8 mouse cellular contexts compared by ENCODE assay signal in the genomic region with DNA sequence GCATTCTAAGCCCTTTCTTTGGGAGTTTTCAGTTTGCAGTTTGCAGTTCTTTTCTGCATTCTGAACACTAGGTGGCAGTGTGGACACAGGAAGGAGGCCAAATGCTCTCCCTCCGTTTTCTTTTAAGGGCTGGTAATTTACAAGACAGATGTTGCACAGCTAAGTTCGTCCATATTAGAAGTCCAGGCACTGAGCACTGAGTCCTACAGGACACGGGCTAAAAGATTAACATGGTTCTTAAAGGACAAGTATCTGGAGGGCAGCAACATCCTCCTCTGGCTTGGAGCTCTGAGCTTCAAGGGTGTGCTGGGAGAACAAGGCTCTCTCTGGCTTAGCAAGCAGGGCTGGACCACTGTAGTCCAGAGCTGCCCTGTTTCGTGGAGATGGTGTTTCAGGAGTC.
DNase-seq lines count a peak whose midpoint lies in the region; ATAC-seq and TF ChIP-seq lines count a peak whose summit lies in the region.

No protein-coding gene starts in this region.

- no peak overlapping the region for H3K9ac ChIP-seq in forebrain, embryonic 16.5 days (replicated peaks; ENCODE audit: low read depth, low read length)
- no peak overlapping the region for H3K9ac ChIP-seq in hindbrain, embryonic 14.5 days
- H3K9ac ChIP-seq in limb, embryonic 14.5 days (ENCODE audit: low read depth, low read length, severe bottlenecking) = no peak overlapping the region

- H3K9me3 ChIP-seq in forebrain, embryonic 16.5 days (ENCODE audit: control insufficient read depth, low read length) = no peaks in the 10 kb centered on the region
- no peaks in the 10 kb centered on the region for H3K9me3 ChIP-seq in hindbrain, embryonic 14.5 days (ENCODE audit: control insufficient read depth, low read length)
- H3K9me3 ChIP-seq in limb, embryonic 14.5 days (ENCODE audit: control insufficient read depth, low read length) = no peaks in the 10 kb centered on the region

- H3K36me3 ChIP-seq in testis, adult 2 months (ENCODE audit: control insufficient read depth, insufficient read depth, low read length) = no peaks in the 10 kb centered on the region
- H3K36me3 ChIP-seq in forebrain, embryonic 16.5 days (ENCODE audit: control insufficient read depth, insufficient read depth) = no peaks in the 10 kb centered on the region
- no peaks in the 10 kb centered on the region for H3K36me3 ChIP-seq in hindbrain, embryonic 14.5 days (replicated peaks; ENCODE audit: control insufficient read depth, insufficient read depth)
- H3K36me3 ChIP-seq in limb, embryonic 14.5 days (ENCODE audit: control insufficient read depth, insufficient read depth, low read length) = no peaks in the 10 kb centered on the region

- H3K4me3 ChIP-seq in testis, adult 2 months (ENCODE audit: control insufficient read depth, low read depth, low read length) = peak overlapping the region; percentile 40
- no peak overlapping the region for H3K4me3 ChIP-seq in forebrain, embryonic 16.5 days (replicated peaks; ENCODE audit: low read length)
- H3K4me3 ChIP-seq in hindbrain, embryonic 14.5 days (replicated peaks; ENCODE audit: low read length) = no peak overlapping the region
- no peak overlapping the region for H3K4me3 ChIP-seq in limb, embryonic 14.5 days (replicated peaks; ENCODE audit: low read length)

- 7% methylated on average over 4 of the region's 4 CpGs for WGBS in forebrain, embryonic 16.5 days
- 7% methylated on average over 4 of the region's 4 CpGs for WGBS in hindbrain, embryonic 14.5 days
- WGBS in limb, embryonic 14.5 days = 11% methylated on average over 4 of the region's 4 CpGs

- no peaks in the 10 kb centered on the region for H3K4me1 ChIP-seq in testis, adult 2 months (ENCODE audit: control insufficient read depth, insufficient read depth, low read length)
- H3K4me1 ChIP-seq in forebrain, embryonic 16.5 days (replicated peaks; ENCODE audit: control insufficient read depth, insufficient read depth, low read length) = no peaks in the 10 kb centered on the region
- no peaks in the 10 kb centered on the region for H3K4me1 ChIP-seq in hindbrain, embryonic 14.5 days (replicated peaks; ENCODE audit: control insufficient read depth, insufficient read depth, low read length)
- H3K4me1 ChIP-seq in limb, embryonic 14.5 days (ENCODE audit: control insufficient read depth, insufficient read depth, low read length) = peaks cover 4% of the 10 kb centered on the region; the same call in 1 of the 2 replicates

- peak overlapping the region; percentile 18; the same call in 1 of the 2 replicates for H3K4me2 ChIP-seq in forebrain, embryonic 16.5 days (ENCODE audit: low read length)
- H3K4me2 ChIP-seq in hindbrain, embryonic 14.5 days (replicated peaks) = peak overlapping the region; percentile 35
- peak overlapping the region; percentile 36 for H3K4me2 ChIP-seq in limb, embryonic 14.5 days (replicated peaks; ENCODE audit: low read depth, low read length, severe bottlenecking)

- no peak for DNase-seq in testis, postnatal 10 days (ENCODE audit: low spot score)
- peak; percentile 93 for DNase-seq in brain, embryonic 14.5 days (ENCODE audit: low read depth)
- DNase-seq in hindbrain, embryonic 14.5 days (ENCODE audit: low spot score) = peak; percentile 88
- DNase-seq in limb, embryonic 14.5 days (ENCODE audit: low spot score) = peak; percentile 76
- peak; percentile 3 to 16 for DNase-seq in natural killer cell, adult 2 months (ENCODE audit: low spot score in 2 of 2)
- DNase-seq in urinary bladder, adult 2 months (ENCODE audit: low spot score) = no peak

- ATAC-seq in forebrain, embryonic 16.5 days = peak; percentile 46
- peak; percentile 70 for ATAC-seq in hindbrain, embryonic 14.5 days (ENCODE audit: low FRiP score)
- ATAC-seq in limb, embryonic 14.5 days (ENCODE audit: low FRiP score, low read depth) = peak; percentile 77; the same call in 1 of the 2 replicates

- no peak overlapping the region for H3K27ac ChIP-seq in testis, adult 2 months (ENCODE audit: control insufficient read depth, insufficient read depth, low read depth, low read length)
- H3K27ac ChIP-seq in forebrain, embryonic 16.5 days (ENCODE audit: low read length) = no peak overlapping the region
- H3K27ac ChIP-seq in hindbrain, embryonic 14.5 days = no peak overlapping the region
- H3K27ac ChIP-seq in limb, embryonic 14.5 days (replicated peaks; ENCODE audit: low read depth, low read length) = no peak overlapping the region

- TF ChIP-seq CTCF in testis, adult 2 months (IDR thresholded peaks at IDR 0.05; ENCODE audit: control insufficient read depth, insufficient read depth, insufficient replicate concordance, low read depth, low read length) = no peak; the same call in 1 of the 2 replicates
- peak; percentile 77; the same call in 1 of the 2 replicates for TF ChIP-seq CTCF in brain, embryonic 14.5 days (IDR thresholded peaks at IDR 0.05; ENCODE audit: borderline replicate concordance, extremely low read depth, insufficient read depth, insufficient read length)

- no peaks in the 10 kb centered on the region for H3K27me3 ChIP-seq in testis, adult 2 months (ENCODE audit: control insufficient read depth, insufficient read depth, low read length)
- H3K27me3 ChIP-seq in forebrain, embryonic 16.5 days (replicated peaks; ENCODE audit: control insufficient read depth, insufficient read depth, low read length) = no peaks in the 10 kb centered on the region
- H3K27me3 ChIP-seq in hindbrain, embryonic 14.5 days (ENCODE audit: control insufficient read depth, insufficient read depth, low read length) = no peaks in the 10 kb centered on the region
- no peaks in the 10 kb centered on the region for H3K27me3 ChIP-seq in limb, embryonic 14.5 days (ENCODE audit: control insufficient read depth, insufficient read depth, low read length)

- TF ChIP-seq POLR2A in testis, adult 2 months (IDR thresholded peaks at IDR 0.05; ENCODE audit: control insufficient read depth, low read depth, low read length) = no peak
- no peak for TF ChIP-seq POLR2A in brain, embryonic 14.5 days (IDR thresholded peaks at IDR 0.05; ENCODE audit: borderline replicate concordance, extremely low read depth, insufficient read depth, insufficient read length, poor library complexity, severe bottlenecking)
- TF ChIP-seq POLR2A in limb, embryonic 14.5 days (IDR thresholded peaks at IDR 0.05; ENCODE audit: borderline replicate concordance, extremely low read depth, insufficient read depth, insufficient read length) = no peak

Comparison
In these comparisons a context has a peak if more than half of its experiments do, and no peak if none do; other contexts are left out.
1. DNase-seq: peak in brain, embryonic 14.5 days (single experiment), hindbrain, embryonic 14.5 days (single experiment), limb, embryonic 14.5 days (single experiment) and natural killer cell, adult 2 months (2 of 2); none in testis, postnatal 10 days (single experiment) and urinary bladder, adult 2 months (single experiment).
2. Peak in every context shown above with its lines, with median percentiles within 50 percentile points of each other: ATAC-seq and H3K4me2 ChIP-seq.